Mouse (Mus musculus) limb, embryonic 14.5 days (tissue): ENCODE results near the gene Cyp46a1. TPM values are rescaled to one million over a fixed set of nuclear protein-coding genes. Genes with fewer than 3 reads are reported as not detected.
A peak's percentile ranks its signal among the peaks of the same experiment; 100 is the strongest.

Source experiments
- ATAC-seq: fragments of 200-750 bp; cut with Nextera tagmentation; 2 replicates; pipeline ENCODE4 v1.8.0; 2017; ENCODE audit warnings: low read depth, moderate number of reproducible peaks, moderate TSS enrichment; ENCODE audit not compliant: low FRiP score
- DNase-seq: peaks from one replicate; pipeline ENCODE4 v3.0.0-alpha.2; 2015; ENCODE audit warnings: low spot score
- H3K27ac ChIP-seq: fragments of 300-500 bp; sonication (generic); replicated peaks from 2 replicates; pipeline ENCODE4 v1.5.1; 2014; ENCODE audit warnings: low read depth, mild to moderate bottlenecking, low read length, moderate library complexity, mixed read lengths
- H3K27me3 ChIP-seq: fragments of 300-500 bp; sonication (generic); 2 replicates; pipeline ENCODE4 v1.6.1; 2014; ENCODE audit warnings: low read length, mixed read lengths; ENCODE audit not compliant: control insufficient read depth, insufficient read depth
- H3K36me3 ChIP-seq: fragments of 300-500 bp; sonication (generic); 2 replicates; pipeline ENCODE4 v1.6.1; 2014; ENCODE audit warnings: mild to moderate bottlenecking, low read length, moderate library complexity, mixed read lengths; ENCODE audit not compliant: control insufficient read depth, insufficient read depth
- H3K4me1 ChIP-seq: fragments of 300-500 bp; sonication (generic); 2 replicates; pipeline ENCODE4 v1.6.1; 2014; ENCODE audit warnings: antibody characterized with exemption, low read length, mixed read lengths; ENCODE audit not compliant: control insufficient read depth, insufficient read depth
- H3K4me2 ChIP-seq: fragments of 300-500 bp; sonication (generic); replicated peaks from 2 replicates; pipeline ENCODE4 v1.6.1; 2014; ENCODE audit warnings: low read depth, mild to moderate bottlenecking, low read length, moderate library complexity; ENCODE audit not compliant: severe bottlenecking
- H3K4me3 ChIP-seq: fragments of 300-500 bp; sonication (generic); replicated peaks from 2 replicates; pipeline ENCODE4 v1.5.1; 2014; ENCODE audit warnings: low read length
- H3K9ac ChIP-seq: fragments of 300-500 bp; sonication (generic); 2 replicates; pipeline ENCODE4 v1.6.1; 2014; ENCODE audit warnings: mild to moderate bottlenecking, low read depth, low read length, moderate library complexity; ENCODE audit not compliant: severe bottlenecking
- H3K9me3 ChIP-seq: fragments of 300-500 bp; sonication (generic); 2 replicates; pipeline ENCODE4 v1.6.1; 2016; ENCODE audit warnings: low read length; ENCODE audit not compliant: control insufficient read depth
- POLR2A ChIP-seq: fragments of 200-500 bp; IDR thresholded peaks from 2 replicates; pipeline ENCODE4 v1.8.0; 2012; ENCODE audit warnings: inconsistent platforms, mild to moderate bottlenecking, moderate library complexity, borderline replicate concordance; ENCODE audit not compliant: insufficient read depth, insufficient read length; ENCODE audit errors: extremely low read depth
- WGBS: fragments of 180-500 bp; shearing (Covaris S2); extraction: QIAGEN DNeasy Blood & Tissue Kit; methylation state at CpG from one replicate; pipeline ENCODE4 v1.1.7; 2014; 5-methylcytosine and 5-hydroxymethylcytosine counted together
- polyA plus RNA-seq, 2 experiments: library from polyadenylated mRNA; depleted of rRNA in 1 of 2; stranded (reverse) in 1 of 2; unstranded in 1 of 2; fragments of >200 nt; fragmentation: Nextera tagmentation in 1 of 2; extraction: Ambion mirVana in 1 of 2; gene quantifications; 2 replicates each; pipeline versions ENCODE4 v1.2.1 to v1.2.3; 2012 to 2014

Gene Cyp46a1
- polyA plus RNA-seq, 2 experiments = 6.4 to 24.8 TPM

- H3K4me3 ChIP-seq = peak overlapping the region; percentile 17; the same call in 1 of the 2 replicates
- no peak for ATAC-seq
Observed at GRCm38 (mm10) chr12:108318499-108318898, 15.7 kb upstream of the Cyp46a1 start.

GRCm38 (mm10) chr12:108320096-108320495 is 14.1 kb upstream of the Cyp46a1 start:
- WGBS = 18% methylated on average over 8 of the region's 8 CpGs

More at GRCm38 (mm10) chr12:108318499-108318898, 15.7 kb upstream of the Cyp46a1 start:
- Histone ChIP-seq H3K9ac (peak overlapping the region; percentile 31; the same call in 1 of the 2 replicates), H3K4me1 (peaks cover 8% of the 10 kb centered on the region), H3K36me3 (no peaks in the 10 kb centered on the region), H3K27me3 (peaks cover 41% of the 10 kb centered on the region), H3K27ac (no peak overlapping the region), H3K9me3 (no peaks in the 10 kb centered on the region), H3K4me2 (peak overlapping the region; percentile 33)
- TF ChIP-seq POLR2A = no peak
- 8% methylated on average over 23 of the region's 37 CpGs for WGBS
- no peak for DNase-seq

GRCm38 (mm10) chr12:108326401-108326800 is 7.8 kb upstream of the Cyp46a1 start:
- no peak overlapping the region for H3K4me2 ChIP-seq
- peaks cover 44% of the 10 kb centered on the region for H3K27me3 ChIP-seq
- H3K36me3 ChIP-seq = no peaks in the 10 kb centered on the region
- ATAC-seq = no peak
- no peaks in the 10 kb centered on the region for H3K9me3 ChIP-seq
- 49% methylated on average over 5 of the region's 5 CpGs for WGBS
- no peak overlapping the region for H3K4me3 ChIP-seq
- peaks cover 9% of the 10 kb centered on the region for H3K4me1 ChIP-seq
- H3K27ac ChIP-seq = no peak overlapping the region
- no peak overlapping the region for H3K9ac ChIP-seq
- no peak for TF ChIP-seq POLR2A
- no peak for DNase-seq

More at GRCm38 (mm10) chr12:108320096-108320495, 14.1 kb upstream of the Cyp46a1 start:
- H3K9me3 ChIP-seq = no peaks in the 10 kb centered on the region
- no peak overlapping the region for H3K4me3 ChIP-seq
- H3K27ac ChIP-seq = no peak overlapping the region
- DNase-seq (no peak), ATAC-seq (no peak)
- H3K4me1 ChIP-seq = peaks cover 8% of the 10 kb centered on the region
- H3K36me3 ChIP-seq = no peaks in the 10 kb centered on the region
- H3K4me2 ChIP-seq = no peak overlapping the region
- no peak for TF ChIP-seq POLR2A
- H3K9ac ChIP-seq = no peak overlapping the region
- H3K27me3 ChIP-seq = peaks cover 41% of the 10 kb centered on the region

GRCm38 (mm10) chr12:108327889-108328491 is 6.2 kb upstream of the Cyp46a1 start:
- H3K9ac ChIP-seq = peak overlapping the region; percentile 43
- no peak for TF ChIP-seq POLR2A
- H3K4me3 ChIP-seq = peak overlapping the region; percentile 45
- ATAC-seq (peak; percentile 66), DNase-seq (peak; percentile 69)
- no peak overlapping the region for H3K27ac ChIP-seq
- 2% methylated on average over 65 of the region's 66 CpGs for WGBS
- no peaks in the 10 kb centered on the region for H3K9me3 ChIP-seq
- H3K36me3 ChIP-seq = no peaks in the 10 kb centered on the region
- peak overlapping the region; percentile 75 for H3K4me2 ChIP-seq
- H3K27me3 ChIP-seq = peaks cover 44% of the 10 kb centered on the region
- peaks cover 9% of the 10 kb centered on the region for H3K4me1 ChIP-seq

GRCm38 (mm10) chr12:108333056-108333455 is 1.1 kb upstream of the Cyp46a1 start:
- Histone ChIP-seq H3K9me3 (no peaks in the 10 kb centered on the region), H3K4me1 (peaks cover 10% of the 10 kb centered on the region), H3K9ac (0 out of 2 replicates have a peak overlapping the region, but pooled peaks have one; percentile 26), H3K36me3 (no peaks in the 10 kb centered on the region), H3K27ac (no peak overlapping the region), H3K4me2 (peak overlapping the region; percentile 98), H3K27me3 (peaks cover 24% of the 10 kb centered on the region), H3K4me3 (peak overlapping the region; percentile 66)
- WGBS = under 1% methylated on average over 16 of the region's 16 CpGs
- TF ChIP-seq POLR2A = no peak
- ATAC-seq = peak; percentile 28
- DNase-seq = peak; percentile 67

GRCm38 (mm10) chr12:108333481-108333882 is 699 bp upstream of the Cyp46a1 start:
- peak overlapping the region; percentile 44; the same call in 1 of the 2 replicates for H3K27ac ChIP-seq
- H3K36me3 ChIP-seq = no peaks in the 10 kb centered on the region
- no peaks in the 10 kb centered on the region for H3K9me3 ChIP-seq
- H3K9ac ChIP-seq = peak overlapping the region; percentile 26; the same call in 1 of the 2 replicates
- peak overlapping the region; percentile 66 for H3K4me3 ChIP-seq
- peaks cover 20% of the 10 kb centered on the region for H3K27me3 ChIP-seq
- peaks cover 8% of the 10 kb centered on the region for H3K4me1 ChIP-seq
- TF ChIP-seq POLR2A = no peak
- WGBS = 2% methylated on average over 22 of the region's 22 CpGs
- peak overlapping the region; percentile 98 for H3K4me2 ChIP-seq
- DNase-seq (peak; percentile 26), ATAC-seq (peak; percentile 3; the same call in 1 of the 2 replicates)
